Mouse (Mus musculus): Measurements from ENCODE around the gene Gpn3. TPM values are rescaled to one million over a fixed set of nuclear protein-coding genes. Genes with fewer than 3 reads are reported as not detected.
"Not testable (repeated sequence)": the region's sequence is repeated elsewhere in the genome, so short reads cannot be mapped to it uniquely, and the experiment has no call there.

The Gpn3 gene
- polyA plus RNA-seq, 1 experiment from 2014 or later: 48.7 TPM

DNA sequence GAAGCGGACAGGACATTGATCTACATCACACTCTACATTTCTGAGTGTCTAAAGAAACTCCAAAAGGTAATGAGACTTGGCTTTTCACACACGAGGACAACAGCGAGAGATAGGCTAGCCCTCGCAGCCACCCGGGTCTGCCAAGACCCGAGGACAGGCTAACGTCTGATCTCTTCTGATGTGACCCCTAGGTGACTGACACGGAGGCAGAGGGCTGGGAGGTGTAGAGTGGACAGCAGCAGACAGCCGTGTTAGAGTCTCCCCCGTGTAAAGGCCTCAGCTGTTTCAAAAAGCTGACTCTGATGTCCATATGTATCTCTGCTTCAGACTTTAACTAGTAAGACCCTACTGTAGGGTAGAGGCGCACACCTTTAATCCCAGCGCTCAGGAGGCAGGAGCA, 31.7 kb downstream of the Gpn3 start:
- ATAC-seq (ENCODE audit: insufficient read depth): no peak
- H3K27me3 ChIP-seq: no peaks in the 10 kb centered on the region
- H3K4me1 ChIP-seq (replicated peaks): peaks cover 9% of the 10 kb centered on the region; the same call in 1 of the 2 replicates
- 88% methylated on average over 12 of the region's 12 CpGs for WGBS (ENCODE audit: insufficient replicate concordance)
- no peak overlapping the region for H3K9ac ChIP-seq
- no peak overlapping the region for H3K4me2 ChIP-seq
- H3K4me3 ChIP-seq (replicated peaks): no peak overlapping the region
- no peak overlapping the region for H3K27ac ChIP-seq (replicated peaks)
- H3K36me3 ChIP-seq (replicated peaks): peaks cover 90% of the 10 kb centered on the region
- no peaks in the 10 kb centered on the region for H3K9me3 ChIP-seq (replicated peaks)

DNA sequence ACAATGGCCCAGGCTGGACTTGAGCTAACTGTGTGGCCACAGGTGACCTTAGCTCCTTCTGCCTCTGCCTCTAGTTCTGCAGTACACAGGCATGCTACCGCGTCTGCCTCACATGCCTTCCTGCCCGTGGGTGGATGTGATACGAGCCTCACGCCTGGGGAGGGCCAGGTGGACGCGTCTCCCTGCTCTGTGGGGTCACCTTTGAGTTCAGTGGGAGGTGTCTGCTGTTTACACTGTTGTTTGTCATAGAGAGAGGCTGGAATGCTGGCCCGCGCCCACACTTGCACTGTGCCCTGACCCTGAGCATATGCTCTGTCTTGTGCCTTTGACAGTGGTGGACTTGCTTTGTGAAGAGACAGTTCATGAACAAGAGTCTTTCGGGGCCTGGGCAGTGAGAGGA, 33.9 kb downstream of the Gpn3 start:
- no peak overlapping the region for H3K27ac ChIP-seq (replicated peaks)
- ATAC-seq (ENCODE audit: insufficient read depth): peak; percentile 66; the same call in 1 of the 2 replicates
- H3K27me3 ChIP-seq: no peaks in the 10 kb centered on the region
- 0 out of 2 replicates have a peak, but pooled peaks cover 6% of the 10 kb centered on the region for H3K4me1 ChIP-seq (replicated peaks)
- H3K4me3 ChIP-seq (replicated peaks): no peak overlapping the region
- H3K9ac ChIP-seq: no peak overlapping the region
- H3K4me2 ChIP-seq: no peak overlapping the region
- 78% methylated on average over 10 of the region's 10 CpGs for WGBS (ENCODE audit: insufficient replicate concordance)
- peaks cover 84% of the 10 kb centered on the region for H3K36me3 ChIP-seq (replicated peaks)
- no peaks in the 10 kb centered on the region for H3K9me3 ChIP-seq (replicated peaks)

DNA sequence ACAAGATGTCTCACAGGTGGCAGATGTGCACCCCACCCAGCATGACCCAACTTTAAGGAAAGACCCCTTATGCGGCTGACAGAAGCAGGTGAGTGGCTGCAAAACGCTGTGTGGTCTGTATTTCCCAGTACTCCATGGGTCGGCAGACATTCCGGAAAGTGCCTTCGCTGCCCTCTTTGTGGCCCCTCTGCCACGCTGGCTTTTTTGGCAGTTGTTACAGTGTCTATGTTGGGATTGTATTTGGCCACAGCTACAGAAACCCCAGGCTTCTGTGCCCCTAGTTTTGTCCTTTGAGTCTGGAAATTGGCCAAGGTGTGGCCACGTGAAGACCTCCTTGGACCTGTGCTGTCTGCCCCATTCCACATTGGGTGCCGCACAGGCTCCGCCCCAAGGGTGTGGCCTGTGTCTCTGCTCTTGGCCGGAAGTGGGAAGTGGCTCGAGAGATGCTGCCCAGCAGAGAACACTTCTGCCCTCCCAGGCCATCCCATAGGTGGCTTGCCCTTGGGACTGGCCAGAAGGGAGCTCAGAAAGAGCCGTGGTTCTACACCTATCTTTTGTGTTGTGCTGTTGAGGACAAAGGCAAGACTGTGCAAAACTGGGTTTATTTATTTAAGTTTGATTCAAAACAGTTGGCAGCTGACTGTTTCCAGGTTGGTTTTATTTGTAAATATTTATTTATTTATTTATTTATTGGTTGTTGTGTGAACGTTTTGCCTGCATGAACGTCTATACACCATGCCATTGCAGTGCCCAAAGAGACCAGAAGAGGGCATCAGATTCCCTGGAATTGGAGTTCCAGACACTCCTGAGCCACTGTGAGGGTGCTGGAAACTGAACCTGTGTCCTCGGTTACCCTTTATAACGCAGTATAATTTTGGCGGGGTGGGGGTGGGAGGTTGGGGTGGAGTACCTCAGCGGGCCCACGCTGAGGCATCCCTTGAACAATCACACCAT, 38.3 kb downstream of the Gpn3 start:
- no peak overlapping the region for H3K27ac ChIP-seq (replicated peaks)
- H3K36me3 ChIP-seq (replicated peaks): peaks cover 40% of the 10 kb centered on the region
- ATAC-seq (ENCODE audit: insufficient read depth): no peak
- no peak overlapping the region for H3K4me2 ChIP-seq
- no peaks in the 10 kb centered on the region for H3K27me3 ChIP-seq
- H3K9me3 ChIP-seq (replicated peaks): no peaks in the 10 kb centered on the region
- no peak overlapping the region for H3K4me3 ChIP-seq (replicated peaks)
- H3K4me1 ChIP-seq (replicated peaks): no peaks in the 10 kb centered on the region
- H3K9ac ChIP-seq: no peak overlapping the region
- 81% methylated on average over 19 of the region's 19 CpGs for WGBS (ENCODE audit: insufficient replicate concordance)

DNA sequence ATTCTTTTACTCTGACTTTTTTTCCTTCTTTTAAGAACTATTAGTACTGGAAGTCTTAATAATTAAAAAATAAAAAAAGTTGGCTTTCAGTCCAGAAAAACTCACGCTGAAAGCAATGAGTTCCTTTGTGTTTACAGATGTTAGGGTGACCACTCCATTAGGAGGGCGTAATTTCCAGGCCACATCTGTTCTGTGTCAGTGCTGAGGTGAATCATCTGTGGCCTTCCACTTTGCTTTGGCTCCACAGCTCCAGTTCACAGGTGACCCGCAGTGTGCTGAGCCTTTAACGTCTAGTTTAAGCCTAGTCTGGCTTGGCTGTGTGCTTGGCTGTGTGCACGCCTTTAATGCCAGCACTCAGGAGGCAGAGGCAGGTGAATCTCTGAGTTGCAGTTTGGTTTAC, 40.2 kb downstream of the Gpn3 start:
- H3K4me3 ChIP-seq (replicated peaks): no peak overlapping the region
- no peaks in the 10 kb centered on the region for H3K27me3 ChIP-seq
- H3K4me2 ChIP-seq: no peak overlapping the region
- ATAC-seq (ENCODE audit: insufficient read depth): no peak
- no peaks in the 10 kb centered on the region for H3K4me1 ChIP-seq (replicated peaks)
- H3K9me3 ChIP-seq (replicated peaks): no peaks in the 10 kb centered on the region
- WGBS (ENCODE audit: insufficient replicate concordance): 73% methylated on average over 5 of the region's 5 CpGs
- no peak overlapping the region for H3K27ac ChIP-seq (replicated peaks)
- H3K36me3 ChIP-seq (replicated peaks): peaks cover 21% of the 10 kb centered on the region
- no peak overlapping the region for H3K9ac ChIP-seq

DNA sequence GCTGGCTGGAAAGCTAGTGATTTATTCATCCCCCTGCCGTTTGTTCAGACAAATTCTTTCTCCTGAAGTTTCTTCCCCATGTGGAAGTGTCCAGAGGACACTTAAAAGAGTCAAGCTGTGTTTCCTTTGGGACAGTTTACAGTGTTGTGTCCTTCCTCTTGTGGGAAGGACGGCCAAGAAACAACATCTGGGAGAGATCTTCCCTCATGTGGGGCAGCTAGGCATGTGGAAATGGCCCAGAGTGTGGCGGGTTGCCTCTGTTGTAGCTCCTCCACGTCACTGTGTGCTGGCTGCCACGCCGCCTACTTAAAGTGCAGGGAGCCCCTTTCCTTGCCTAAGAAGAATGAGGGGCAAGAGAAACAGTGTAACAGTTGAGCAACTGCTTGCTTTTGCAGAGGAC, 41.1 kb downstream of the Gpn3 start:
- no peak overlapping the region for H3K4me2 ChIP-seq
- ATAC-seq (ENCODE audit: insufficient read depth): no peak

DNA sequence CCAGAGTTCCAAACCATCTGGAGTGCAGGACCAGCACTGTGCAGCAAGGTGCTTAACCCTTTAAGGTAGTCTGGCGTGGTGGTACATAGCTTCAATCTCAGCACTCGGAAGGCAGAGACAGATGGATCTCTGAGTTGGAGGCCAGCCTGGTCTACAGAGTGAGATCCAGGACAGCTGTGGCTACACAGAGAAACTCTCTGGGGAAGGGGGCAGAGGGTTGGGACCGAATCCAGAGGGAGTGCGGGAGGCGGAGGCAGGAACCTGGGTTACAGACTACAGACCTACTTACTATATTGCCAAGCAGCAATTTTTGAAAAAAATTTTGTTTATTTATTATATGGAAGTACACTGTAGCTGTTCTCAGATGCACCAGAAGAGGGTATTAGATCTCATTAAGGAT, 42.7 kb downstream of the Gpn3 start:
- Histone ChIP-seq H3K9ac (no peak overlapping the region), H3K27me3 (no peaks in the 10 kb centered on the region), H3K27ac (replicated peaks) (no peak overlapping the region), H3K4me2 (no peak overlapping the region), H3K4me3 (replicated peaks) (no peak overlapping the region), H3K4me1 (replicated peaks) (no peaks in the 10 kb centered on the region), H3K36me3 (replicated peaks) (peaks cover 11% of the 10 kb centered on the region), H3K9me3 (replicated peaks) (no peaks in the 10 kb centered on the region)
- 74% methylated on average over 5 of the region's 5 CpGs for WGBS (ENCODE audit: insufficient replicate concordance)
- no peak for ATAC-seq (ENCODE audit: insufficient read depth)

More for the DNA sequence above, 41.1 kb downstream of the Gpn3 start:
- WGBS (ENCODE audit: insufficient replicate concordance): 50% methylated on average over 6 of the region's 6 CpGs
- no peaks in the 10 kb centered on the region for H3K27me3 ChIP-seq
- H3K36me3 ChIP-seq (replicated peaks): peaks cover 13% of the 10 kb centered on the region
- no peaks in the 10 kb centered on the region for H3K4me1 ChIP-seq (replicated peaks)
- H3K9me3 ChIP-seq (replicated peaks): no peaks in the 10 kb centered on the region
- H3K27ac ChIP-seq (replicated peaks): no peak overlapping the region
- H3K4me3 ChIP-seq (replicated peaks): no peak overlapping the region
- H3K9ac ChIP-seq: no peak overlapping the region

DNA sequence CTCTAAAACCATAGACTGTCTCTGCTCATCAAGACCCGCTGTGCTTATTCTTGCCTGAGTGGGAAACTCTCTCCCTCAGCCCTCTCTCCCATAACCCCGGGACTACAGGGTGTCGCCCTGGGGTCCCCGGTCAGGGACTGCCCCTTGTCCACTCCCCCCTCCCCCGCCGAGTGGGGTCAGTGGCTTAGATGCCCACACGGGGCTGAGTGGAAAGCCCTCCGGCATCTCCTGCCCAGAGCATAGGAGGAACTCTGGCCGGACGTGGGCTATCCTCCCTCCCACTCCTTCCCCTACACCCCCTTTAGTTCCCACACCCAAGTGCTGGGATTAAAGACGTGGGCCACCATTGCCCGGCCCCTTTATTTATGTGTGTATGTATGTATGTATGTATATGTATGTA, 43.8 kb downstream of the Gpn3 start:
- H3K27me3 ChIP-seq: no peaks in the 10 kb centered on the region
- no peaks in the 10 kb centered on the region for H3K36me3 ChIP-seq (replicated peaks)
- WGBS (ENCODE audit: insufficient replicate concordance): 74% methylated on average over 12 of the region's 12 CpGs
- no peak overlapping the region for H3K4me3 ChIP-seq (replicated peaks)
- H3K9ac ChIP-seq: no peak overlapping the region
- no peaks in the 10 kb centered on the region for H3K9me3 ChIP-seq (replicated peaks)
- no peak overlapping the region for H3K4me2 ChIP-seq
- no peak overlapping the region for H3K27ac ChIP-seq (replicated peaks)
- ATAC-seq (ENCODE audit: insufficient read depth): no peak
- no peaks in the 10 kb centered on the region for H3K4me1 ChIP-seq (replicated peaks)

DNA sequence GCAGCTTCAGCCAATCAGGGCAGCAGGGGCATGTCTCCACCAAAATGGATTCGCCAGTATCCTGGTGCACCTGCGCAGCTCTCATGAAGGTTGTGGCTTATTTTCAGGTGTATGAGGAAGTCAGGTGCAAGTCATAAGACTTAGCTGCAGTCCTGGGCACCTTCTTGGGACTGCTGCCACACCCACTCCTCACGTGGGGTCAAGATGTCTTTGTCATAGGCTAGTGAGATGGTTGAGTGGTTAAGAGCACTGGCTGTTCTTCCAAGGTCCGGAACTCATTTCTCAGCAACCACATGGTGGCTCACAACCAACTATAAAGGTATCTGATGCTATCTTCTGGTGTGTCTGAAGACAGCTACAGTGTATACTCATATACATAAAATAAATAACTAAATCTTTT, 49.0 kb downstream of the Gpn3 start:
- not testable (repeated sequence) for H3K9ac ChIP-seq; H3K9me3 ChIP-seq (replicated peaks); ATAC-seq (ENCODE audit: insufficient read depth); H3K4me3 ChIP-seq (replicated peaks); H3K27me3 ChIP-seq; H3K36me3 ChIP-seq (replicated peaks); H3K27ac ChIP-seq (replicated peaks)
- Histone ChIP-seq H3K4me2 (peak overlapping the region; percentile 94; the same call in 1 of the 2 replicates), H3K4me1 (replicated peaks) (peaks cover 28% of the 10 kb centered on the region)
- WGBS (ENCODE audit: insufficient replicate concordance): 43% methylated on average over 4 of the region's 4 CpGs

DNA sequence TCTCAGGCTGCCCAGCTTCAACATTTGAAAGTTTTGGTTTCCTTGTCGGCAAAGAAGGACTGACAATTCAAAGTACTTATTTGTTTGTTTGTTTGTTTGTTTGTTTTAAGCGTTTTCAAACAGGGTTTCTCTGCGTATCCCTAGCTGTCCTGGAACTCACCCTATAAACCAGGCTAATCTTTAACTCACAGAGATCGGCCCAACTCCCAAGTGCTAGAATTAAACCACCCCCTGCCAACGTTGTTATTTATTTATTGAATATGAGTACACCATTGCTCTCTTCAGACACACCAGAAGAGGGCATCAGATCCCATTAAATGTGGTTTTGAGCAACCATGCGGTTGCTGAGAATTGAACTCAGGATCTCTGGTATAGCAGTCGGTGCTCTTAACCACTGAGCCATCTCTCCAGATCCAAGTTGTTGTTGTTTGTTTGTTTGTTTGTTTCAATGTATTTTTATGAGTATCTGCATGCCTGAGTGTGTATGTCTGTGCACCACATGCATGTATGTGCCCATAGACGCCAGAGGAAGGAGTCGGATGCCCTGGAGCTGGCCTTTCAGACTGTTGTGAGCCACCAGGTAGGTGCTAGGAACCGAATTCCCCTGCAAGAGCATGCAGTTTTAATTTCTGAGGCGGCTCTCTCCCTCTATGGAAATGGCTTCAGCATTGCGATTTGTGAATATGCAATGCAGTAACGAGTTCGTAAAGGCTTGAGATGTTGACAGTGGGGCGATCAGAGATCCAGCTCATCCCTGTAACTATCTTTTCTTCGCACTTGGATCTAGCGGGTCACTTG, 49.8 kb downstream of the Gpn3 start, which contains the start of gene Anapc7:
TSS of gene Anapc7 (plus strand) at position 423 of the 798 bp plus-strand sequence.
- WGBS (ENCODE audit: insufficient replicate concordance): 14% methylated on average over 17 of the region's 17 CpGs
- Histone ChIP-seq H3K4me1 (replicated peaks) (peaks cover 28% of the 10 kb centered on the region), H3K27me3 (no peaks in the 10 kb centered on the region)

DNA sequence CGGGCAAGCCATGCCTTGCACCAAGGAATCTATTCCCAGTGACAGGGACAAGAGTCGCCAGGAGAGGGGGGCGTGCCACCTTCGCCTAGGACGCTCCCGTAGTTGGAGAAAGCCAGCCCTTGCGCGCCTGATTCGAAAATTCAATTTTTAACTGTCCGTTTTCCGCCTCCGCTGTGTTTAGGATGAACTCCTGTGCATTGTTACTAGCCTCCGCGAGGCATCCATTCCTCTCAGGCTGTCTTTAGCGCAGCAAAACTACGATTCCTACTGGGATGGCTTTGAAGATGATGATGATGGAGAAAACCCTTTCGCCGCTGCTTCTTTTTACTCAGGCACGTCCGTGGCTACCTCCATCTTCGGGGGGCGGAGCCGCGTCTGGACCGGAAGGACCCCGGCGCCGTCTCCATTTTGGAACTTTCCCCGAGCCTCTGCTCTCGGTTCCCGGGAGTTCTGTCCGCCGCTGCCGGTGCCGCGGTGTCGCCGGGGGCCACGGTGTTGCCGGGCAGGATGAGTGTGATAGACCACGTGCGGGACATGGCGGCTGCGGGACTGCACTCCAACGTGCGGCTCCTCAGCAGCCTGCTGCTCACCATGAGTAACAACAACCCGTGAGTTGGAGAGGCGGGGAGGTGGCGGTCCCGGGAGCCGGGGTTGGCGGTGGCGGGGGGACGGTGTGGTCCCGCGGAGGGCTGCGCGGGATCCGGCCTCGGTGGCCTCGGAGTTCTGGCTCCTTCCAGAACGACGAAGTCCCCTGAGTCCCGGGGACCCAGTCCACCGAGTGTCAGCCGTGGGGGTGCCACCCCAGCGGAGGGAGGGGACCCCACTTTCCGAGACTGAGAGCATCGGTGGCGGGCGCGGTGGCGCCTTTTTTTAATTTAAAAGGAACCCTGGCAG, 50.6 kb downstream of the Gpn3 start:
- Histone ChIP-seq H3K9ac (peak overlapping the region; percentile 91), H3K4me2 (peak overlapping the region; percentile 94), H3K36me3 (replicated peaks) (peaks cover 18% of the 10 kb centered on the region; the same call in 1 of the 2 replicates), H3K4me3 (replicated peaks) (peak overlapping the region; percentile 94), H3K27me3 (no peaks in the 10 kb centered on the region), H3K4me1 (replicated peaks) (peaks cover 28% of the 10 kb centered on the region), H3K9me3 (replicated peaks) (no peaks in the 10 kb centered on the region), H3K27ac (replicated peaks) (peak overlapping the region; percentile 78)
- ATAC-seq (ENCODE audit: insufficient read depth): peak; percentile 83
- WGBS (ENCODE audit: insufficient replicate concordance): under 1% methylated on average over 73 of the region's 73 CpGs

More for the DNA sequence above, 49.8 kb downstream of the Gpn3 start, which contains the start of gene Anapc7:
- ATAC-seq (ENCODE audit: insufficient read depth): 0 out of 2 replicates have a peak, but pooled peaks have one; percentile 10
- H3K27ac ChIP-seq (replicated peaks): peak within 1 kb of the TSS; percentile 78
- H3K4me2 ChIP-seq: peak within 1 kb of the TSS; percentile 94
- peak within 1 kb of the TSS; percentile 91 for H3K9ac ChIP-seq
- H3K4me3 ChIP-seq (replicated peaks): peak within 1 kb of the TSS; percentile 94
- peaks cover 11% of the 10 kb centered on the region; the same call in 1 of the 2 replicates for H3K36me3 ChIP-seq (replicated peaks)
- no peaks in the 10 kb centered on the region for H3K9me3 ChIP-seq (replicated peaks)
